Mouse (Mus musculus): ENCODE measurements around the gene Cby3. TPM values are rescaled to one million over a fixed set of nuclear protein-coding genes. Genes with fewer than 3 reads are reported as not detected.

Cby3 gene
- polyA plus RNA-seq, 1 experiment from 2014 or later, result not detected

GRCm38 (mm10) chr11:50371399-50371841, 17.2 kb downstream of the Cby3 start:
- Histone ChIP-seq H3K4me3 (ENCODE audit: low read depth, low read length) (peak overlapping the region; percentile 49), H3K4me2 (ENCODE audit: low read depth, low read length) (peak overlapping the region; percentile 72), H3K9ac (ENCODE audit: low read depth, low read length) (peak overlapping the region; percentile 72), H3K27me3 (ENCODE audit: control insufficient read depth, insufficient read depth, low read depth, low read length) (no peaks in the 10 kb centered on the region), H3K9me3 (replicated peaks; ENCODE audit: control insufficient read depth, low read length) (no peaks in the 10 kb centered on the region), H3K36me3 (ENCODE audit: control insufficient read depth, insufficient read depth) (no peaks in the 10 kb centered on the region), H3K4me1 (ENCODE audit: control insufficient read depth, low read depth, low read length) (peaks cover 9% of the 10 kb centered on the region), H3K27ac (ENCODE audit: low read length) (no peak overlapping the region)
- WGBS (ENCODE audit: insufficient replicate concordance), result 2% methylated on average over 18 of the region's 18 CpGs
- ATAC-seq (ENCODE audit: low read depth), result peak; percentile 50; the same call in 1 of the 2 replicates

GRCm38 (mm10) chr11:50371911-50372310, 17.6 kb downstream of the Cby3 start:
- ATAC-seq (ENCODE audit: low read depth), result no peak
- no peaks in the 10 kb centered on the region for H3K36me3 ChIP-seq (ENCODE audit: control insufficient read depth, insufficient read depth)
- H3K27ac ChIP-seq (ENCODE audit: low read length), result no peak overlapping the region
- peak overlapping the region; percentile 72 for H3K4me2 ChIP-seq (ENCODE audit: low read depth, low read length)
- H3K9me3 ChIP-seq (replicated peaks; ENCODE audit: control insufficient read depth, low read length), result no peaks in the 10 kb centered on the region
- H3K27me3 ChIP-seq (ENCODE audit: control insufficient read depth, insufficient read depth, low read depth, low read length), result no peaks in the 10 kb centered on the region
- H3K4me1 ChIP-seq (ENCODE audit: control insufficient read depth, low read depth, low read length), result peaks cover 13% of the 10 kb centered on the region
- no peak overlapping the region; the same call in 1 of the 2 replicates for H3K4me3 ChIP-seq (ENCODE audit: low read depth, low read length)
- H3K9ac ChIP-seq (ENCODE audit: low read depth, low read length), result no peak overlapping the region; the same call in 1 of the 2 replicates
- 83% methylated on average over 1 of the region's 1 CpGs for WGBS (ENCODE audit: insufficient replicate concordance)

GRCm38 (mm10) chr11:50373086-50373485, 18.8 kb downstream of the Cby3 start:
- H3K4me1 ChIP-seq (ENCODE audit: control insufficient read depth, low read depth, low read length), result peaks cover 13% of the 10 kb centered on the region
- no peak overlapping the region for H3K4me3 ChIP-seq (ENCODE audit: low read depth, low read length)
- ATAC-seq (ENCODE audit: low read depth), result no peak
- H3K36me3 ChIP-seq (ENCODE audit: control insufficient read depth, insufficient read depth), result no peaks in the 10 kb centered on the region
- no peaks in the 10 kb centered on the region for H3K27me3 ChIP-seq (ENCODE audit: control insufficient read depth, insufficient read depth, low read depth, low read length)
- H3K27ac ChIP-seq (ENCODE audit: low read length), result no peak overlapping the region
- H3K9me3 ChIP-seq (replicated peaks; ENCODE audit: control insufficient read depth, low read length), result no peaks in the 10 kb centered on the region
- no peak overlapping the region for H3K4me2 ChIP-seq (ENCODE audit: low read depth, low read length)
- H3K9ac ChIP-seq (ENCODE audit: low read depth, low read length), result no peak overlapping the region

GRCm38 (mm10) chr11:50373621-50374020, 19.4 kb downstream of the Cby3 start:
- no peaks in the 10 kb centered on the region for H3K36me3 ChIP-seq (ENCODE audit: control insufficient read depth, insufficient read depth)
- H3K4me2 ChIP-seq (ENCODE audit: low read depth, low read length), result no peak overlapping the region
- no peak overlapping the region for H3K27ac ChIP-seq (ENCODE audit: low read length)
- no peaks in the 10 kb centered on the region for H3K27me3 ChIP-seq (ENCODE audit: control insufficient read depth, insufficient read depth, low read depth, low read length)
- H3K4me3 ChIP-seq (ENCODE audit: low read depth, low read length), result no peak overlapping the region
- no peak overlapping the region for H3K9ac ChIP-seq (ENCODE audit: low read depth, low read length)
- peaks cover 13% of the 10 kb centered on the region for H3K4me1 ChIP-seq (ENCODE audit: control insufficient read depth, low read depth, low read length)
- ATAC-seq (ENCODE audit: low read depth), result no peak
- no peaks in the 10 kb centered on the region for H3K9me3 ChIP-seq (replicated peaks; ENCODE audit: control insufficient read depth, low read length)
- WGBS (ENCODE audit: insufficient replicate concordance), result 76% methylated on average over 1 of the region's 1 CpGs

- no peak overlapping the region for H3K4me2 ChIP-seq (ENCODE audit: low read depth, low read length)
- H3K27me3 ChIP-seq (ENCODE audit: control insufficient read depth, insufficient read depth, low read depth, low read length), result no peaks in the 10 kb centered on the region
- no peaks in the 10 kb centered on the region for H3K9me3 ChIP-seq (replicated peaks; ENCODE audit: control insufficient read depth, low read length)
- ATAC-seq (ENCODE audit: low read depth), result no peak
- 81% methylated on average over 13 of the region's 13 CpGs for WGBS (ENCODE audit: insufficient replicate concordance)
- no peak overlapping the region for H3K9ac ChIP-seq (ENCODE audit: low read depth, low read length)
- H3K4me1 ChIP-seq (ENCODE audit: control insufficient read depth, low read depth, low read length), result peaks cover 17% of the 10 kb centered on the region
- no peak overlapping the region for H3K27ac ChIP-seq (ENCODE audit: low read length)
- H3K4me3 ChIP-seq (ENCODE audit: low read depth, low read length), result no peak overlapping the region
- H3K36me3 ChIP-seq (ENCODE audit: control insufficient read depth, insufficient read depth), result no peaks in the 10 kb centered on the region; the same call in 1 of the 2 replicates
These were observed 20.2 kb downstream of the Cby3 start for GRCm38 (mm10) chr11:50374286-50375015.

- no peak for ATAC-seq (ENCODE audit: low read depth)
- Histone ChIP-seq H3K4me2 (ENCODE audit: low read depth, low read length) (no peak overlapping the region), H3K36me3 (ENCODE audit: control insufficient read depth, insufficient read depth) (peaks cover 4% of the 10 kb centered on the region; the same call in 1 of the 2 replicates), H3K9me3 (replicated peaks; ENCODE audit: control insufficient read depth, low read length) (no peaks in the 10 kb centered on the region), H3K9ac (ENCODE audit: low read depth, low read length) (no peak overlapping the region), H3K27ac (ENCODE audit: low read length) (no peak overlapping the region), H3K27me3 (ENCODE audit: control insufficient read depth, insufficient read depth, low read depth, low read length) (no peaks in the 10 kb centered on the region), H3K4me1 (ENCODE audit: control insufficient read depth, low read depth, low read length) (peaks cover 21% of the 10 kb centered on the region), H3K4me3 (ENCODE audit: low read depth, low read length) (no peak overlapping the region)
- WGBS (ENCODE audit: insufficient replicate concordance), result 77% methylated on average over 5 of the region's 5 CpGs
These were observed 21.2 kb downstream of the Cby3 start for GRCm38 (mm10) chr11:50375421-50375820.

- H3K9ac ChIP-seq (ENCODE audit: low read depth, low read length), result peak overlapping the region; percentile 90
- H3K27ac ChIP-seq (ENCODE audit: low read length), result peak overlapping the region; percentile 100
- H3K4me3 ChIP-seq (ENCODE audit: low read depth, low read length), result peak overlapping the region; percentile 98
- H3K4me2 ChIP-seq (ENCODE audit: low read depth, low read length), result peak overlapping the region; percentile 98
- H3K36me3 ChIP-seq (ENCODE audit: control insufficient read depth, insufficient read depth), result peaks cover 5% of the 10 kb centered on the region; the same call in 1 of the 2 replicates
- no peaks in the 10 kb centered on the region for H3K27me3 ChIP-seq (ENCODE audit: control insufficient read depth, insufficient read depth, low read depth, low read length)
- 34% methylated on average over 10 of the region's 10 CpGs for WGBS (ENCODE audit: insufficient replicate concordance)
- no peak for ATAC-seq (ENCODE audit: low read depth)
- H3K9me3 ChIP-seq (replicated peaks; ENCODE audit: control insufficient read depth, low read length), result no peaks in the 10 kb centered on the region
- peaks cover 20% of the 10 kb centered on the region for H3K4me1 ChIP-seq (ENCODE audit: control insufficient read depth, low read depth, low read length)
These were observed 22.0 kb downstream of the Cby3 start for GRCm38 (mm10) chr11:50376156-50376790.

GRCm38 (mm10) chr11:50376911-50377891, 22.9 kb downstream of the Cby3 start, which contains the start of gene Hnrnph1:
Hnrnph1 (plus strand) TSS chr11:50376990.
- peaks cover 8% of the 10 kb centered on the region; the same call in 1 of the 2 replicates for H3K36me3 ChIP-seq (ENCODE audit: control insufficient read depth, insufficient read depth)
- H3K4me2 ChIP-seq (ENCODE audit: low read depth, low read length), result peak within 1 kb of the TSS; percentile 98
- H3K4me1 ChIP-seq (ENCODE audit: control insufficient read depth, low read depth, low read length), result peaks cover 19% of the 10 kb centered on the region
- H3K9ac ChIP-seq (ENCODE audit: low read depth, low read length), result peak within 1 kb of the TSS; percentile 98
- under 1% methylated on average over 76 of the region's 76 CpGs for WGBS (ENCODE audit: insufficient replicate concordance)
- H3K4me3 ChIP-seq (ENCODE audit: low read depth, low read length), result peak within 1 kb of the TSS; percentile 98
- H3K27me3 ChIP-seq (ENCODE audit: control insufficient read depth, insufficient read depth, low read depth, low read length), result no peaks in the 10 kb centered on the region
- ATAC-seq (ENCODE audit: low read depth), result peak; percentile 86
- H3K9me3 ChIP-seq (replicated peaks; ENCODE audit: control insufficient read depth, low read length), result no peaks in the 10 kb centered on the region
- peak within 1 kb of the TSS; percentile 100 for H3K27ac ChIP-seq (ENCODE audit: low read length)
